Mouse (Mus musculus) splenic B cell, adult 2 months (primary cell): ENCODE measurements around the gene D430041D05Rik.

ENCODE experiments used
- DNase-seq: peaks from one replicate; pipeline ENCODE4 v3.0.0-alpha.2; 2011; ENCODE audit warnings: low read depth, low spot score
- H3K27me3 ChIP-seq: 2 replicates; pipeline ENCODE4 v1.6.1; 2012; ENCODE audit warnings: mild to moderate bottlenecking, low read length, moderate library complexity, mixed read lengths; ENCODE audit not compliant: control insufficient read depth, poor library complexity, insufficient read depth, severe bottlenecking
- H3K36me3 ChIP-seq: 2 replicates; pipeline ENCODE4 v1.6.1; 2012; ENCODE audit warnings: mild to moderate bottlenecking, low read length, moderate library complexity, mixed read lengths; ENCODE audit not compliant: control insufficient read depth, poor library complexity, insufficient read depth, severe bottlenecking

Gene D430041D05Rik

DNA sequence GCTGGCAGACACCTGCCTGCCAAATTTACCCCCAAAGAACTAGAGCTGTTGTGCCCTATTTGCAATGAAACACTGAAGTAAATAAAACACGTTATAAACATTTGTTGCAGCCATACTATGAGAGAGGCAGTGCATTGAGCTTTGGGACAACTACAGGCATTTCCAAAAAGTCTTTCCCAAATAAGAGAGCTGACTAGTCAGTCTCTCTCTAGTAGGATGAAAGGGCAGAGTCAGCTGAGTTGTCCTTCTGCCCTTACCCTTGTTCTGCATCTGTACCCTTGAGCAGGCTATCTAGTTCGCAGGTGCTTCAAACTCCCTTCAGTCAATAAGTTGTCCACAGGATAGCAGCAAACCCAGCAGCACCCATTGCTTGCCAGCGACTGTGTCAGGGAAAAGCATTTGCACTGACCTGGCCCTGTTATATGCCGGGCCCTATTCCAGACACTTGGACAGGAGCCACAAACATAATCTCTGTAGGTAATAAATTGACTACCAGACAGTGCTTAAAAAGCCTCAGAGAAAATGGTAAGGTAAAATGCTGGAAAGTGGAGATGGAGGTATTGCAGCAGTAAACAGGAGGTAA, at the start of gene D430041D05Rik:
Gene D430041D05Rik, minus strand, starts transcription at position 51 of the 583 bp plus-strand sequence.
- H3K27me3 ChIP-seq = no peaks in the 10 kb centered on the region
- H3K36me3 ChIP-seq = no peaks in the 10 kb centered on the region

DNA sequence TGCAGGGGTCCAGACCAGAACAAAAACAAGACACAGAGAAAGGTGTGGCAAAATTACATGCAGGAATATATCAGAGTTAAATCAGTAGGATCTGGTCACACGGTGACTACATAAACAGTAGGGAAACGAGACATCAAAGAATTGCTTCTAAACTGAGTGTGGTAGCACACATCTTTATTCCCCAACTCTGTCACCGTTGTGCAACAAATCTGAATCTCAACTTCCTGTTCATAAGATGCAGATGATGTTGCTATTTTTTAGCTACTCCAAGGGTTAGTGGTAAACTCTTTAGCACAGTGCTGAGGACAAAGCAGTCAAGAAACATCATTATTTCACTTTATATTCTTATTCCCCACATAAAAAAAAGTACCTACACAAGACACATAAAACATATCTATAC, 49.2 kb upstream of the D430041D05Rik start:
- Histone ChIP-seq H3K27me3 (no peaks in the 10 kb centered on the region), H3K36me3 (no peaks in the 10 kb centered on the region)
- no peak for DNase-seq

More for the DNA sequence above, at the start of gene D430041D05Rik:
- no peak for DNase-seq

DNA sequence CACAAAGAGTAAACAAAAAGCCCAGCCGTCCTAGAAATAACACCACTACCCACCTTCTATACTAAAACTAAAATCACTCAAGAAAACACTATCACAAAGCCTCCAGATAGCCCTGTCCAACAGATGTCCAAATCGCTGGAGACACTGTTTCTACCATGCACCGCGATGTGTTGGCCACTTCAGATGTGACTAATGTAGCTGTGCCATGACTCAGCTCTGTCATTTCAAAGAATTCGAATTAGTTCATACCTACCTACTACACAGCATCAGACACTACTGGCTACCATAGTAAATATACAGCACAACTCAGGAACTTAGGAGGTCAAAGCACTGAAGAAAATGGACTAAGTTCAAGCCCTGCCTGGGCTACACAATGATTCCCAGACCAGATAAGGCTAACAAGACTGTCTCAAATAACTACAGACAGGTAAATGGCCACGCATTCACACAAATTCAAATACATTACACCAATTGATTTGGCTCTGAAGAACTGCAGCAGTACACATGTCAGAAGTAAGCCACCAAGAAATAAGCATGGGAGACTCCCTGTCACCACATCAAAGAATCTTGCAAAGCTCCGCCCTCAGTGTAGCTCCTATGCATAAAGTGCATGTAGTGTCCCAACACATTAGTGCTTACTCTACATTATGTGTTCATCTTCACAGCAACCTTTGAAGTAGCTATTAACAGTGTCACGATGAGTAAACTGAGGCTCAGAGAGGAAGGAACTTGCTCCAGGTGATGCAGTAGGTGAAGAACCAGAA, 47.9 kb upstream of the D430041D05Rik start:
- Histone ChIP-seq H3K27me3 (no peaks in the 10 kb centered on the region), H3K36me3 (no peaks in the 10 kb centered on the region)
- DNase-seq = no peak

DNA sequence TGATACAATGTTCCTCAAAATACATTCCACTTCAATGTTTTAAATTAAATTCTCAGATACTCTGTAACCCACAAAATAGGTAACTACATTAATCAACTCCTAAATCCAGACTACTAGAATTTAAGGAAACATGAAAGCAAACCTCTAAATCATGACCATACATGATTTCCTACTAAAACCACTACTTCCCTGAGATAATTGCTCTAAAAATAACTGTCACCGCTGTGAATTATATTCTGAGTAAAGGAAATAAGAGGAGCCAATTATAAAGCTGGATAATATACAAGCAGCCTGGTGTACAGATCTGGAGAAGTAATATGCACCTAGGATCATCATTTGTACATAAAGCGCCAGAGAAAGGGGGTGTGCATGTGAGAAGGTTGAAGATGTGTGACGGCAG, 46.3 kb upstream of the D430041D05Rik start:
- H3K36me3 ChIP-seq = no peaks in the 10 kb centered on the region
- DNase-seq = peak; percentile 10

DNA sequence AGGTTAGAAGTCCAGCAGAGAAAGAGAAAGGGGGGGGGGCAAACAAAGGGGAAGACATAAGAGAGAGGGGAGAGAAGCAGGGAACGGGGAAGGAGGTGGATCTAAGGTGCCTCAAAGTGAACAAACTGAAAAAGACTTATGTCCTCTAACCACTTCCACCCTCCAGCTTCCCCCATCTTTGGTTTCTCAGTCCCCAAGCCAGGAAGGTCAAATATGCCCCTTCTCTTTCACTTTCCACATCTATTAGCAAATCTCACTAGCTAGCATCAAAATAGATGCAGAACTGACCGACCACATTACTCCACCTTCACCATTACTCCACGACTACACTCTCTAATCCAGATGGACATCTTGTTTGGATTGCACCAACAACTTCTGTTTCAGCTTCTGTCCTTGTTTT, 39.9 kb upstream of the D430041D05Rik start:
- H3K27me3 ChIP-seq = no peaks in the 10 kb centered on the region
- DNase-seq = no peak

More for the DNA sequence above, 46.3 kb upstream of the D430041D05Rik start:
- no peaks in the 10 kb centered on the region for H3K27me3 ChIP-seq

DNA sequence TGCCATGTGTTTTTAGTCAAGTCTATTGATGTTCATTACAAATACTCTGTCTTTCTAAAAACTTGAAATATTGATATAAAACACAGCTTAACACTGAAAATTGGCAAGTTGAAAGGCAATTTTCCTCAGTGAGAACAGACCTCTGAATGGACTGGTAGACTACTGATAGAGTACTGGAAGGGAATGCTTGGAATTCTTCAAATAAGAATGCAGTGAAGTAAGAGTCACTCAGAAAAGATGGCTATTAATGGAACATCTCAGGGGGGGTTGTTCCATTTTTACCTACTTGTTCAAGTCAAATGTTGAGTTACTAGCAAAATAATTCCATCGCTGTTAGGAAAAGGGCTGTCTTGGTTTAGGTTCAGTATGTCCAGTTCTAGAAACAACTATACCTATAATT, 38.4 kb upstream of the D430041D05Rik start:
- no peak for DNase-seq
- no peaks in the 10 kb centered on the region for H3K27me3 ChIP-seq
- H3K36me3 ChIP-seq = no peaks in the 10 kb centered on the region

More for the DNA sequence above, 39.9 kb upstream of the D430041D05Rik start:
- no peaks in the 10 kb centered on the region for H3K36me3 ChIP-seq

DNA sequence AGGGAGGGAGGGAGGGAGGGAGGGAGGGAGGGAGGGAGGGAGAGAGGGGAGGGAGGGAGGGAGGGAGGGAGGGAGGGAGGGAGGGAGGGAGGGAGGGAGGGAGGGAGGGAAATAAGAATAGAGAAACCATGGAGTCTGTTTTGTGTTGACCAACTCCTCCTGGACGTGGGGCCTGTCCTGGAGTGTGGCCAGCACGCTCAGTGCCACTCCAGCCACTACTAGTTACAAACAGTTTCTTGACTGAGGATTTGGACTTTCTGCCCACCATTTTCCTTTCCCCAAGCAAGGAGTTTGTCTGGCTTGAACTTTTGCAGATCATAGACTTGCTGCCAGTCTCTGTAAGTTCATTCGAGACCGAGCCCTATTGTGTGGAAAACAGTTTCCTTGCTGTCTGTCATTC, 37.4 kb upstream of the D430041D05Rik start:
- H3K27me3 ChIP-seq = no peaks in the 10 kb centered on the region
- DNase-seq = no peak
- peaks cover 1% of the 10 kb centered on the region; the same call in 1 of the 2 replicates for H3K36me3 ChIP-seq

DNA sequence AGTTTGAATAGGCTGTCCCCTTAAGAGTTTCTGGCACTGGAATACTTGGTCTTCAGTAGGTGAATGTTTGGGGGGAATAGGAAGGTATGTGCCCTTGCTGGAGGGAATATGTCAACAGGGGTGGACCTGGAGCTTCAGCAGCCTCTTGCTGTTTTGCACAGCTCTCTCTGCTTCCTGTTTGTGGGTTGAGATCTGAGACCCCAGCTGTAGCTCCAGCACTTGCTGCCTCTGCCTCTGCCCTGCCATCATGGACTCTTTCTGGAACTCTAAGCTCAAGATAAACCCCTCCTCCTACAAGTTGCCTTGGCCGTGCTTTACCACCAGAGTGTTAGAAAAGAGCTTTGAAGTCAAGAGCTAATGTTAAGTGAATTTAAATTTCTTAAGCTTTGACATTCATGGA, 35.2 kb upstream of the D430041D05Rik start:
- DNase-seq = no peak
- Histone ChIP-seq H3K36me3 (peaks cover 2% of the 10 kb centered on the region; the same call in 1 of the 2 replicates), H3K27me3 (no peaks in the 10 kb centered on the region)

DNA sequence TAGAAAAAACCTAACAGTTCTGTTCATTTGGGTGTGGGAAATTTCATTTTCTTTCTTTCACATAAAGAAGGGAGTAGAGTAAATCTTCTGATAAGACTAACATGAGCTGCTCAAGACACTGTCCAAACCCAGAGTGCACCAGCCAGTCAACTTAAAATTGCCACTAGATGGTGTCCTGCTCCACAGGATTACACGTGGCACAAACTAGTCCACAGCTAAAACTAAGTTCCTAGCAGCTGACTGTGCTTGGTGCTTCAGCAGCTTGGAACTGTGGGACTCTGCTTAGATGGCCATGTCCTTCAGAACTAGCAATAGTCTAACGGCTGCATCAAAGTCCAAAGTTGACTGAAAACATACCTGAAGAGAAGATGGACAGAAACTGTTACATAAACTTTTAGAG, 34.0 kb upstream of the D430041D05Rik start:
- peak; percentile 81 for DNase-seq
- Histone ChIP-seq H3K27me3 (no peaks in the 10 kb centered on the region), H3K36me3 (peaks cover 2% of the 10 kb centered on the region; the same call in 1 of the 2 replicates)

DNA sequence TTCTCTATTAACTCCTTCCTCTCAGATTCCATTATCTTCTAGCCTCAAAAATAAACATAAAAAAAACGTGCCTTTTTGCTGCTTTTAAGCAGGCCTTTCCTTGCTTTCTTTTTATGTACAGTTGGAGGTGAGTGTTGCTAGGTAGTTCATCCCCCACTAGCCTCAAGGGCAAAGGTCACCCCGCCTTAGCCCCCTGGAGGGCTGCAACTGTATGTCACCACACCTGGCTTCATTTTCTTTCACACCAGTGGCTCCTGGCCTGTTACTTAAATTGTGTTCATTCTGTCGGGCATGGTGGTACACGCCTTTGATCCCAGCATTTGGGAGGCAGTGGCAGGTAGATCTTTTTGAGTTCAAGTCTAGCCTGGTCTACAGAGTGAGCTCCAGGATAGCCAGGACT, 31.5 kb upstream of the D430041D05Rik start:
- peaks cover 8% of the 10 kb centered on the region for H3K36me3 ChIP-seq
- no peaks in the 10 kb centered on the region for H3K27me3 ChIP-seq
- no peak for DNase-seq

DNA sequence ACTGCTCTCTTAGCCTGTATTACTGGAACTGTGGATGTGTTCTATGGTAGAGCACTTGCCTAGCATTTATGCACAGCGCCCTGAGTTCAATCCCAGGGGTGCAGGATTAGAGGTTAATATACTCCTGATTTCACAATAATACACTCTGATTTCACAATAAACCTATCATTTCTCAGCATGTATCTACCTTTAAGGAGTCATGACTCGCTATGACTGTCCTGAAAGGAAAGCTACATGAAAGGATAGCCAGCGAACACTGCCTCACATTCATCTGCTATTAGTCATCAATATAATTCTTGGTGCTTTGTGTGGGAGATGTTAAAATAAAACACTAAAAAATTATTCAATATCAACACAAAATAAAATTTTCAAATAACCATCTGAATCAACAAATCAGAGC, 25.4 kb upstream of the D430041D05Rik start:
- H3K36me3 ChIP-seq = peaks cover 22% of the 10 kb centered on the region
- DNase-seq = no peak
- H3K27me3 ChIP-seq = no peaks in the 10 kb centered on the region

DNA sequence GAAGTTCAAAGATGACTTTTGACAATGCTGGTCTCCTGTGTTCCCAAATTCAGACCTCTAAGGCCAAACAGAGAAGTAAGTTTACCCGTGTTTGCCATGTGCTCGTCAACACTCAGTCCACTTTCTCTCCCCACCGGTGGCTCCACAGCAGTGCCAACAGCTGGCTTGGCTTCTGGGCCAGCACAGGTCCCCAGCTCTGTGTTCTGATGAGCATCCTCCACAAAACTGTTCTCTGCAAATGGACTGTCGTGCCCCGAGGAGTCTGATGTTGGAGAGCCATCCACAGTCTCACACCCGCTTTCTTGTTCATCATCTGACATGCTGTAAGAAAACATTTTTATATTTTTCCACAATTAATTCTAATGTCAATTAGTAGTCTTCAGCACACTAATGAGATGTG, 20.3 kb upstream of the D430041D05Rik start:
- Histone ChIP-seq H3K27me3 (no peaks in the 10 kb centered on the region), H3K36me3 (peaks cover 18% of the 10 kb centered on the region)
- no peak for DNase-seq

DNA sequence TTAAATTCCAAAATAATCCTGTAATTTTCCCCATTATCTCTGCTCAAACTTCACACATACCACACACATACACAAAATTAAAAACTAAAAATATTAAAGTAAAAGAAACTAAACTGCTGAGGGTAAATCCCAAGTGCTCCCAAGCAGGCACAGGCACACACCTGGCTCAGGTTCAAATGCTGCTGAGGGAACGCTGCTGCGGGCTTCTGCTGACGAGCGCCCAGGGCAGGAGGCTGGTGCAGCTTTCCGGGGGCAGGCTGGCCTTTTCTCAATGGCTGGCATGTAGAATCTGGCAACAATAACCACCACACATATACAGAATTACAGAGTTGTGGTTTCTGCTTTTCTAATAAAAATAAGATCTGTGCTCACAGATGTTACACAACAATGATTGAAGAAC, 19.8 kb upstream of the D430041D05Rik start:
- DNase-seq = no peak
- Histone ChIP-seq H3K36me3 (peaks cover 18% of the 10 kb centered on the region), H3K27me3 (no peaks in the 10 kb centered on the region)

DNA sequence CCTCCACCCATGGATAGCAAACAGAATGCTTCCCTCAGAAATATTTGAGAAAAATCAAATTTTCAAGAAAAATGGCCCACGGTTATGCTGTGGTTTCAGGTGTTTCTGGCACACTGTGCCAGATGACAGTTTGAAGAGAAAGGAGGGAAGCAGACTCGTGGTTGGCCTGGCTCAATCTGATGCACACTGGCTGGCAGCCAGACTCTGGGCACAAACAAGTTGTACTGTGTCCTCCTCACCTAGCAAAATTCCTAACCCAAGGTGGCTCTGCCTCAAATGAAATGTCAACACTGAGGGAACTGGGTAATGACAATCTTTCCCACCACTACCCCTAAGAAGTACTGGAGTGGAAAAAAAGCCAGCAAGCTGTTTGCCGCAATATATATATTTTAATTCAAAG, 15.3 kb upstream of the D430041D05Rik start:
- no peak for DNase-seq
- Histone ChIP-seq H3K27me3 (no peaks in the 10 kb centered on the region), H3K36me3 (peaks cover 5% of the 10 kb centered on the region)

DNA sequence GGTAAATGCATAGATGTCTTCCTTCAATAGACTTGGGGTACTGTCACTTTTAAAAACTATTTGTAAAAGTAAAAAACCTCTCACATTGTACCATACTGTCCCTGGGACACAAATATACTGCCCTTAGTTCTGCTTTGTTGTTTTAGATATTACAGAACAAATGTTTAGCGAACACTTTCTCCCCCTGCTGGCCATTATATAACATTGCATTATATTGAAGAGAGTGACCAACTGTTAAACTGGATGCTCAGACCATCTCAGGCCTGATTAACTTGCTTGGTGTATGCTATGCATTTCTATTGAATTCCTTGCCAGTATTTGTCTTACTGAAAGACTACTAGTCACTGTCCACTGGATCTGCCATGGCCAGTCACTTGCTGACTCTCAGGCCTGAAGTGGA, 11.4 kb upstream of the D430041D05Rik start:
- peak; percentile 53 for DNase-seq
- H3K27me3 ChIP-seq = no peaks in the 10 kb centered on the region
- H3K36me3 ChIP-seq = no peaks in the 10 kb centered on the region
